Mouse (Mus musculus) T-helper 1 cell (primary cell): ENCODE results near the gene Hmcn2.

ENCODE experiments used
- in situ Hi-C: fragments of 300-600 bp; cut with MboI, MseI; formaldehyde crosslinking; loops from one replicate; pipeline ENCODE4 v1.15.1; 2025; ENCODE audit warnings: high pct_unique_total_duplicates

The Hmcn2 gene

DNA sequence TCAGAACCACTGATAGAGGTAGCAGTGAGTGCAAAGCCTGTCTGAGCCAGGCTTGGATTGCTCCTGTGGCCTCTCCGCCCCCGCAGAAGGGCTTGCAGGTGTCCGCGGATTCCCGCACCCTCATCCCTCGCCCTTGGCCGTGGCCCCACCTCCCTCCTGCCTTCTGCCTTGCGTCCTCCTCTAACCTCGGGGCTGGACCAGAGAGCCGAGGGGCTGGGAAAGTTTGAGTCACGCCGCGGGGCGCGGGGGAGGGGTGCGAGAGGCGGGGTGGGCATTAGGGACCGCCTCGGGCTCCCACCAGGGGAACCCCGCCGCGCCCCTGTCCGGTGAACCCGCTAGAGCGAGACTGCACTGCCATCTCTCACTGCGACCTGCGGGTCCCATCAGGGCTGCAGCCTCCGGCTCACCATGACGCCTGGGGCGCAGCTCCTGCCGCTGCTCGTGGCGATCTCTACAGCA lies at the start of gene Hmcn2:
TSS of gene Hmcn2 (plus strand) at position 409 of the 459 bp plus-strand sequence.
- in situ Hi-C loops = no loop called here

DNA sequence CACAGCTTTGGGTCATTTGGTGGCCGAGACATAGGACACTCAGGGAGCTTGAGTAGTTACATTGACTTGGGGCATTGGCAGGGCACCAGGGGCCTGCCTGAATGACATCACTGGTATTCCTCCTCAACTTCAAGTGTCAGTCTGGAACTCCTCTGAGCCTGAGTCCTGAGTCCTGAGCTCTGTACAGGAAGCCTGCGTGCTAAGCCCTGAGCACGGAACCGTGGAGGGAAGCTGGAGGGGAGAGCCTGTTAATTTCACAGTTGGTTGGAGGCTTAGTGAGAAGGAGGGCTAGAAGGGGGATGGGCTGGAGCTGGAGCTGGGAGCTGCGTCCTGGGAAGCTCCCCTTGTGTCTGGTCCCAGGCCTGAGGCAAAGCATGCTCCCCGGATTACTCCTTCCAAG lies 46.8 kb upstream of the Hmcn2 start:
- in situ Hi-C loops = no loop called here

DNA sequence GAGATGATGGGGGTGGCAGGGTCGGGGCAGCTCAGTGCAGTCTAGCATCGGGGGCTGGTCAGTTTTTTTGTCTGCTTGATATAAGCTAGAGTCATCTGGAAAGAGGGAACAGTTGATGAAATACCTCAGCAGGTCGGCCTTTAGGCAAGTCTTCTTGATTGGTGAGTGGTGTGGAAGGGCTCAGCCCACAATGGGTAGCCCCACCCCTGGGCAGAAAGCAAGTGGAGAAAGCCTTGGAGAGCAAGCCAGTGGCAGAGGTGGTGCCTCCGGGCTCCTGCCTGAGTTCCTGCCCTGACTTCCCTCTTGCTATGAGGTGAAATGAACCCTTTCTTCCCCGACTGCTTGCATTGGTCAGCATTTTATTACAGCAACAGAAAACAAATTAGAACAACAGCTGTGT lies 45.6 kb upstream of the Hmcn2 start:
- in situ Hi-C loops = no loop called here

DNA sequence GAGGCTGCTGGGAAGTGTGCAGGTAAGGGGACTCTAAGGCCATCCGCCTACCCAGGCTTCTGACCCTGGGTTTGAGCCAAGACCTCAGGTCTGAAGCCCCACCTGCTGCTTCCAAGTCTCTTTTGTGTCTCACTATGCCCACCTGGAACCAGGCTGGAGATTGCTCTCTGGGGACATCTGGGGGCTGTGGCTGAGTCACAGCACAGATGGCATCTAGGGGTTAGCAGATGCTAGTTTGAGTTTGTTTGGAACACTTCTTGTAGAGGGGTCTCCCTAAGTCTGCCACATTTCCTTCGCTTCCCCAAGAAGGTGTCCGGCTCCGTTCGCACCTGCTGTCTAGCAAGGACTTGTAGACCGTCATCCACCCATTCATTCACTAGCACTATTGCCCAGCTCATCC lies 45.0 kb upstream of the Hmcn2 start:
- in situ Hi-C loops = no loop called here

DNA sequence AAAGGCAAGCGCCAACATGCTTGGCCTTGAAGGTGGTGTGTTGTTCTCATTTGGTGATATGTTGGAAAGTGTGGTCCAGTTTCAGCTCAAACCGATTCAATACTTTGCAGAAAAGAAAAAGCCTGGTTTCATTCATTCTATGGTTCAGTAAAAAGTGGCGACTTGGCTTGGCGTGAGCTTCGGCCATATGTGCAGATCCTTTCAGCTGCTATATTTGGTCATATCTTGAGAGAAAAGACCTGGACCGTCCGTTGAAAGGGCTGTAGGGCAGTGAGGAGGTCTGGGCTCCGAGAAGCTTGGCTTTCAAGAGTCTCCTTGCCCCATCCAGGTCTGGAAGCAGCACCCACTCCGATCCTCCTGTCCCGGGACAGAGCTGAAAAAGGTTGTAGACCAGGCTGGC lies 44.4 kb upstream of the Hmcn2 start:
- in situ Hi-C loops = no loop called here

DNA sequence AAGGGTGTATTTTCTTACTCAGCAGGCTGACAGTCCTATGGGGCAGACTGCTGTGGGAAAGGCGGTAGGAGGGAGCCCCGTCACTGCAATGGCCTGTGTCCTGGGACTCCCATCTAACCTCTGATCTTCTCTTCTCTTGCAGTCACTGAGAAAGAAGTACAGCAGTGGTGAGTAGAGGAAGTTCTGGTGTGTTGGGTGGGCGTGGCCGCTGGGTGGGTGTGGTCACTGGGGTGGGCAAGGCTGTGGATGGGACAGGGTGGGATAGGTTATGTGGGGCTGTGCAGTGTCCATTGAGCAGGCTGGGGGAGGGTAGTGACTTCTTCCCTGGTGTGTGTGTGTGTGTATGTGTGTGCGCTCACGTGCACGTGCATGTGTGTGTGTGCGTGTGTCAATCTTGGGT lies 43.7 kb upstream of the Hmcn2 start:
- in situ Hi-C loops = no loop called here

DNA sequence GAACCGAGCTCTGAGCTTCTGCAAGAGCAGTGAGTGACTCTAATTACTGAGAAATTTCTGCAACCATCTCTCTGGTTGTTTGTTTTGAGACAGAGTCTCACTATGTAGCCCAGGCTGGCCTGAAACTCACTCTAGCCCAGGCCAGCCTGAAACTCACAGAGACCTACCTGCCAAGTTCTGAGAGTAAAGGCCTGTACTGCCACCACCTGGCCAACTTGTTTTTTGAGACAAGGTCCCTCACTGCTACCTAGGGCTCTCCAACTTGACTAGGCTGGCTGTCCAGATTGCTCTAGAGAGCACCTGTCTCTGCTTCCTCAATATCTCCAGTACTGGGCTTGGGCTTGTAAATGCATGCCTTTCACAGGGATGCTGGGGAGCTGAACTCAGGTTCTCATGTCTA lies 43.1 kb upstream of the Hmcn2 start:
- in situ Hi-C loops = no loop called here

DNA sequence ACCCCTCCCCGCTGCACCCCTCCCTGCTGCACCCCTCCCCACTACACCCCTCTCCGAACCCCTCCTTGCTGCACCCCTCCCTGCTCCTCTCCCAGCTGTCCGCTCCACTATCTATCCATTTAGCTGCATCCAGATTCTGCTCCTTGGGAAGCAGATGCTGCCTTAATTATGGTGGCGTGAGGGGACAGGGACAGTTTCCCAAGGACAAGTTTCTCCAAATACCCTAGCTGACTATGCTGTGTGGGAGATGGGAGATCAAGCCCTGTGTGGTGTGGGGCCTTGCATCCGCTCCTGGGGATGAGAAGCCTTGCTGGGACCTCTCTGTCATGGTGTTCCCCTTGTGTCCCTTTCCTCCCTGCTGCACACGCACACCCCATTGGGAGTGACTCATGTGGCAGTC lies 39.2 kb upstream of the Hmcn2 start:
- in situ Hi-C loops = loop anchor here (5.0 kb wide), 1 partner anchor 57 kb away; no protein-coding TSS in a partner anchor

DNA sequence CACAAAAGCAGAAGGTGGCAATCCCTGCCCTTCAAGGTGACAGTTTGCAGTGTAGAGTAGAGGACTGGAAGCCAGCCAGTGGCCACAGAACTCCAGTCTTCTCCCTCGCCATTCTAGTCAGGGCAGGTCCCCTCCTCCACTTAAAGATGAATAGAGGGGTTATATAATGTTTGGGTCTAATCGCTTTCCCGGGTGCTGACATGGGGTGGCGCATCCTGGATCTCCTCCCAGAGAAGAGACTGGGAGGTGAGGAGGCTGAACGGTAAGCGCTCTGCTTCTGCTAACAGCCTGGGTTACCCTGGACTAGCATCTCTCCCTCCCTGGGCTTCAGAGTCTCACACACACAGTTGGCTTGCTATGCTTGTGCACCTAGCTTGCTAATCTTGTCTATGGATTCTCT lies 36.4 kb upstream of the Hmcn2 start:
- in situ Hi-C loops = loop anchor here (5.0 kb wide), 1 partner anchor 54 kb away; no protein-coding TSS in a partner anchor

DNA sequence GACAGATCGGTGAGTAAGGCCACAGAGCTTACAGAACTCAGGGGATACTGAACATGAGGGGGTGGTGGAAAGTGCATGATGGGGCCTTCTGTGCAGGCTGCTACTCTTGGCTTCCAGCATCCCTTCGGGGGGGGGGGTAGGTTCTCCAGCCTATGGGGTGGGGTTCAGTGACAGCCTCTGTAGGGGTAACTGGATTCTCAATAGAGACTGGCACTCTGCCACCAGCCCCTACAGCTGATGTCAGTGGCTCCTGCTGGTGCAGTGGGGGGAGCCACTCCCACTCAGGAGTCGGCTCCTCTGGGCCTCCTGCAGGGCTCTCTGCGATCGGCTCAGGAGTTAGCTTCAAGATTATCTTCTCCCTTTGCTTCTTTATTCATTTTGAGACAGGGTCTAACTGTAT lies 35.7 kb upstream of the Hmcn2 start:
- in situ Hi-C loops = loop anchor here (5.0 kb wide), 1 partner anchor 54 kb away; no protein-coding TSS in a partner anchor

DNA sequence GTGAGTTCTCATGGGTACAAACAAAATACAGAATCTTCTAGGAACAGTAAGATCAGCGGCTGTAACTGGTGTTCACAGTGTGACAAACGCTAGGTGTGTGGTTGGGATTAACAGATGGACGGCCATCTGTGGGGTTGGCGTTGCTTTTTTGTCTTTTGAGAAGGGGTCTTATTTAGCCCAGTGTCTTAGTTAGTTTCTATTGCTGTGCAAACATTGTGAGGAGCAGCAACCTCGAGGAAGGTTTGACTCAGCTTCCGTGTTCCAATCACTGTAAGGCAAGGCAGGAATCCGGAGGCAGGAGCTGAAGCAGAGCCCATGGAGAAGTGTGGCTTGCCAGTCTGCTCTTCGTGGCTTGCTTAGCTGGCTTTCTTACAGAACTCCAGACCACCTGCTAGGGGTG lies 33.1 kb upstream of the Hmcn2 start:
- in situ Hi-C loops = no loop called here

DNA sequence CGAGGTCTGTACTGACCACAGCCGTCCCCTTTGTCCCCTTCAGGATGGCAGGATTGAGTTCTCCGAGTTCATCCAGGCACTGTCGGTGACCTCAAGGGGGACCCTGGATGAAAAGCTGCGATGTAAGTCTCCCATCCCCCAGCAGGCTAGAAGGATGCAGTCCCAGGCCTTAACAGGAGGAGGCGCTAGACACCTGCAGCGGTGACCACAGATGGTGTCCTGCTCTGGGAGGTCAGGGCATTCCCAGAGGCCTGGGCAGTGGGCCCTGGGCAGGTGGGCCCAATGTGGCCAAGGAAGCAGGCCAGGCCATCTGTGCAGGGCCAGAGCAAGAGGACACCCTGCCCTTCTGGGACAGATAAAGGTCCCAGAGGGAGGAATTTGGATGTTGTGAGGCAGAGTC lies 31.9 kb upstream of the Hmcn2 start:
- in situ Hi-C loops = no loop called here

DNA sequence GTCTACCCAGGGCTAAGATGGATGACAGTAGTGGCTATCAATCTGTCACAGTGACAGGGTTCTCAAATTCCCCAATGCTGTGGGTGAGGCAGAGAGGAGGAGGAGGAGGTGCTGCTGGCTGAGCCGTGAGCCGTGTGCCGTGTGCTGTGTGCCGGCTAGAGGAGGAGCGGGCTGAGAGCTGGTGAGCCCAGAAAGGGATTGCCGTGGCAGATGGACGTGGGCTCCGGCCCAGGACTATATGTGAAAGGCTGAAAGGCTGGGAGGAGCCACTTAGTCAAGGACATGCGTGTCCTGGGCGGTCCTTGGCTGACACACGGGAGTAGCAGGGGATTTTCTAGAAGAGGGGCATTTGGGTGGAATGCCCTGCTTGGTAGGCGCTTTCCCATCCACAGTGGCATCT lies 31.3 kb upstream of the Hmcn2 start:
- in situ Hi-C loops = no loop called here

DNA sequence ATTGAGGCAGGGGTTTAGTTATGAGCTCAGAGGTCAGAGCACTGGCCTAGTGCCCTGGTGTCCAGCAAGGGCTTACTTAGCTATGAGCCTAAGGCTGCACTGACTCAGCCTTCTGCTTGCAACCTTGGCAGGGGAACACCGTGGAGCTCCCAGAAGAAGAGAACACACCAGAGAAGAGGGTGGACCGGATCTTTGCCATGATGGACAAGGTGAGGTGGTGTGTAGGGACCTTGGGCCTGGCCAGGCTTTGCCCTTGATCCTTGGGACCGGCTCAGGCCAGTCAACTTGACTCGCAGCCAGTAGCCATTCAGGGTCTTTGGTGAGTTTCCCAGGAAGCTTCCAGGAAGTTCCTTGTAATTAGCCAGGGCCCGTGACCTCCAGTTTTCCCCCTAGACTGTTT lies 29.7 kb upstream of the Hmcn2 start:
- in situ Hi-C loops = no loop called here

DNA sequence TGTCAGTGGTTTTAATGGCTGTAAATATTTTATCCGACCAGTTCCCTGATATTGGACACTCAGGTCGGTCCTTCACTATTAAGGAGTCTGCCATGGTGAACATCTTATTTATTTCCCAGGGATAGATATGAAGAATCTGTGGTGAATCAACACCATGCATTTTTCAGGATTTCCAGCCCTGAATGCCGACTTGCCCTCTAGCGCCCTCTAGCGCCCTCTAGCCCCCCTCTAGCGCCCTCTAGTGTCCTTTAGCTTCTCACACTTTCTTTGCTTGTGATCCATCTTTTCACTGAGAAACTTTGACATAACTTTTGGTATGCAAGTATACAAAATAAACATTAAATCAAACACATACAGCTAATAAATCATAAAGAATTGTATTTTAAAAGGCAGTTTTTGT lies 22.8 kb upstream of the Hmcn2 start:
- in situ Hi-C loops = no loop called here

DNA sequence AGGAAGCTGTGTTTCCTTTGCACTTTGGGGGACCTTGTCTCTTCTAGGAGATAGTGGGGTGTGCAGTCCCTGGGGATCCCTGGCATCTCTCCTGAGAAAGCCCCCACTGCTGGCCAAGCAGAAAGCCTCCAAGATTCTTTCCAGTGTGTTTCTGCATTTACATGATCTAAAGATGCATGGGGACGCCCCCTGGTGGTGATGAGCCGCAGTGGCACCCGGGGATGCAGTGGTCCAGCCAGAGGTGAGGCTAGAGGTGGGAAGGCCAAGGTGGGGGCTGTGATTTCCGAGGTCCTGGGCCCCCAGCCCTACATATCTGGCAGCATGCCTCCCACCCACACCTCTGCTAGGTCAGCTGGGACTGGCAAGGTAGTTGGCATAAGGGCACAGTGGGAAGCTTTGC lies 19.2 kb upstream of the Hmcn2 start:
- in situ Hi-C loops = no loop called here

DNA sequence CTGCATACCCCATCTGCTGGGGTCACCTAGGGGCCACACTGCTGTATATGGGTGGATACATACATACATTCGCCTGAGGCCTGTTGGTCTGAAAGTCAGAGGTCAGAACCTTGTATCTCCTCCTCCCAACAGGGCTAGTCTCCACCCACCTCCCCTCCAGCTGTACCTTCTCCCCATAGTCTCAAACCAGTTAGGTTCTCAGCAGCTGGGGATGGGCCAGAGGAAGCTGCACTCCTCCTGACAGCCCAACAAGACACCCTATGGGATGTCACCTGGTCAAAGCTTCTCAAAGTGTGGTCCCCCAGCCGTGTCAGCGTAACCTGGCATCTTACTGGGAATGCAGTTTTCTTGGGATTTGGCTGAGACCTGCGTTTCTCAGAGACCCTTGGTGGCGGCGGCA lies 17.8 kb upstream of the Hmcn2 start:
- in situ Hi-C loops = no loop called here

DNA sequence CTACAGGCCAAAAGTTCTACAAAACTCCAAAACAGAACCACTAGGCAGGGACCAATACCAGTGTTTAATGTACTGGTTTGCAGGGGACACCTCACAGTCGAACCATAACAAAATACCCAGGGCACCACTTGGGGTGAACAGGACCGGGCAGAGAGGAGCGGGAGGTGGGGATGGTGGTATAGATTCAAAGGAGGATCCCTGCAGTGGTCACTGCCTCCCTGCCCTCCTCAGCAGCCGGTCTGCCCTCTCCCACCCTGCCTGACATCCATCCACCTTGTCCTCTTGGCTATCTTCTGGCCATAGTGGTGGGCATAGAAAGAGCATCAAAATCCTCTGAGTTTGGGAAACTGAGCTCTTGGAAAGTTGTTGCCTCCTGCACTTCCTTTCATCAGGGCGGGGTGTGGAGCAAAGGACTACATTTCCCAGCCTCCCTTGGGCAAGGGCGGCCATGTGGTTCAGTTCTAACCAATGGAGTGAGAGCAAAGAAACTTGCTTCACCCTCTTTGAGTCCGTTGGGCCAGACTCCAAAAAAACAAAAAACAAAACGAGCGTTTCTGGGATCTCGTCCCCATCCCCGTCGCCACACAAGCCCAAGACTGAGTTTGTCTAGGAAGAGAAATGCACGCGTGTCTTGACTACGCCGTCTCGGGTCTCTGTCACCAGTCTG lies 16.5 kb upstream of the Hmcn2 start:
- in situ Hi-C loops = no loop called here

DNA sequence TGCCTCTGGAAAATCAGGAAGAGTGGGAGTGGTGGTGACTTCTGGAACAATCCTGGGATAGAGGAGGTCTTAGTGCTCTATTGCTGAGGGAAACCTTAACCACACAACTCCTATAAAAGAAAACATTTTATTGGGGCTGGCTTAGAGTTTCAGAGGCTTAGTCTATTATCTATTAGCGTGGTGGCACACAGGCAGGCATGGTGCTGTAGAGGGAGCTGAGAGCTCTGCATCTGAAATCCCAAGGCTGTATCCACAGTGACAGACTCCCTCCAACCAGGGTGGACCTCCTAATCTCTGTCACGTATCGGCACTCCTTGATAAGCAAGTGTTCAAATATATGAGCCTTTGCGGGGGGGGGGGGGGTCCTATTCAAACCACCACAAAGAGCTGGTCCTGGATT lies 15.4 kb upstream of the Hmcn2 start:
- in situ Hi-C loops = no loop called here

DNA sequence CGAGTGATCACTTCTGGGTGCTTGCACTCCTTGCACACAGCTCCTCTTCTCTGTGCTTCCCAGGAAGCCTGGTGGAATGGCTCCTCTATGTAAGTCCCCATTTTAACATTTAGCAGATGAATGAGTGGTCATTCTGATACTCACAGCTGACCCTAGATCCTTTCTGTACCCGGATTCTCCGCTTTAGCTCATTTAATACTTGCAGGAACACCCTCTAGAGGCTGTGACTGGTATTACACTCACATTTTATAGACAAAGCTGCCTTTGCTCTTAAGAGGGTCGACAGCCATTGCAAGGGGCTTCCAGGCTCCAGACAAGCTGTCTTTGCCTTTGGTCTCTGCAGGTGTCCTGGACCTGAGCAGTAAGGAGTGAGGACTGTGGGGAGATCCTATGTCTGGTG lies 14.9 kb upstream of the Hmcn2 start:
- in situ Hi-C loops = no loop called here

DNA sequence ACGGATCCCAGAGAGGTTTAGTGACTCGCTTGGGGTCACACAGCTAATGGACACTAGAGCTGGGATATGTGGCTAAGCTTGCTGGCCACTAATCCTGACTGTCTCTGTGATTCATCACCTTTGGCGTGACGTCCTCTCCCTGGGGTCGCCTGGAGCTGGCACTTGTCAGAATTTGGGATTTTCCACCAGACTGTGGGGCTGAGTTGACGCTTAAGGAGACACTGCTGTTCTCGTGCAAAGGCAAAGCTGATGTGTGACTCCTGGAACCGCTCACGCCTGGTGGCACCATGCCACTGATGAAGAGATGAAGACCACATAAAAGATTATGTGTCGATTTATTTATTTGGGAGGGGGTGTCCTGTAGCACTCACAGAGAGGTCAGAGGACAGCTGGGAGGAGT lies 14.2 kb upstream of the Hmcn2 start:
- in situ Hi-C loops = no loop called here

DNA sequence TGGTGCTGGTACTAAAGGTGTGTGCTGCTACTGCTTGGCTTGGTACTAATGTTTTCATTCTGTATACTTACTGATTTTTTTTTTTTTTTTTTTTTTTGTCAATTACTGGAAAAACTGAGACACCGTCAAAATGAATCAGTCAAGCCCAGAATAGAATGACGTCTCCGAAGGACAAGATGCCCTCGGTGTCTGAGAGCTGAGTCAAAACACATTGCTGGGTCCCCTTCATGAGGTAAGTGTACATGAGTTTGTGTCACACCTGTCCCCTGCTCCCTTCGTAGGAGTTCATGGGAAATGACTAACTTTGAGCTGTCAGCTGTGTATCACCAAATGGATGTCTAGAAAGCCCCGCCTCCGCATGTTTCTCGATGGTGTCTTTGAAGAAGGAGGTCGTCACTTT lies 11.0 kb upstream of the Hmcn2 start:
- in situ Hi-C loops = no loop called here

DNA sequence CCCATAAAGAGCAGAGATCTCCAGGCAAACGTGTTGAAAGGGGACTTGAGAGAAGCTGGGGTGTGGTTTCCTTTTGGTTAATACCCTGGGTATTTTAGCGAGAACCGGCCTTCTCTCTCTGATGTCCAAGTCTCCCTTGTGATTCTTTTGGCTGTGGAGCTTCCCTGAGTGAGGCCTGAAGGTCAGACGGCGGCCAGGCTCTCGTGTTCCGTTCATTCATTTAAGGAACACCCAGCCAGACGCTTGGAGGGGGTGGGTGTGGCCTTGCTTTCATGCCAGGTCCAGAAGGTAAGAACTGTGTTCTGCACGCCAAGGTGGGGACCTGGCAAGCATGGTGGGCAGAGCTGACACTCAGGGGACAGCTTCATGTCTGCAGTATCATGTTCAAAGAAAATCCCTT lies 10.0 kb upstream of the Hmcn2 start:
- in situ Hi-C loops = no loop called here
